Mouse (Mus musculus) heart, embryonic 15.5 days (tissue): ENCODE data around the gene Sh3pxd2a. TPM values are rescaled to one million over a fixed set of nuclear protein-coding genes. Genes with fewer than 3 reads are reported as not detected.

Experiments used
- ATAC-seq: fragments of 200-750 bp; cut with Nextera tagmentation; replicated peaks from 2 replicates; pipeline ENCODE4 v1.8.0; 2017; ENCODE audit warnings: low read depth, moderate TSS enrichment; ENCODE audit not compliant: insufficient number of reproducible peaks, insufficient read depth, low FRiP score
- H3K27ac ChIP-seq: fragments of 300-500 bp; sonication (generic); 2 replicates; pipeline ENCODE4 v1.5.1; 2015; ENCODE audit warnings: mild to moderate bottlenecking, inconsistent platforms
- H3K27me3 ChIP-seq: fragments of 300-500 bp; sonication (generic); 2 replicates; pipeline ENCODE4 v1.6.1; 2015; ENCODE audit warnings: inconsistent platforms
- H3K36me3 ChIP-seq: fragments of 300-500 bp; sonication (generic); 2 replicates; pipeline ENCODE4 v1.6.1; 2015; ENCODE audit warnings: mild to moderate bottlenecking, inconsistent platforms
- H3K4me1 ChIP-seq: fragments of 300-500 bp; sonication (generic); replicated peaks from 2 replicates; pipeline ENCODE4 v1.6.1; 2015; ENCODE audit warnings: inconsistent platforms
- H3K4me2 ChIP-seq: fragments of 300-500 bp; sonication (generic); 2 replicates; pipeline ENCODE4 v1.6.1; 2015; ENCODE audit warnings: inconsistent platforms, mild to moderate bottlenecking, moderate library complexity
- H3K4me3 ChIP-seq: fragments of 300-500 bp; sonication (generic); 2 replicates; pipeline ENCODE4 v1.5.1; 2015; ENCODE audit warnings: mild to moderate bottlenecking, inconsistent platforms
- H3K9ac ChIP-seq: fragments of 300-500 bp; sonication (generic); 2 replicates; pipeline ENCODE4 v1.6.1; 2015; ENCODE audit warnings: mild to moderate bottlenecking, inconsistent platforms
- H3K9me3 ChIP-seq: fragments of 300-500 bp; sonication (generic); replicated peaks from 2 replicates; pipeline ENCODE4 v1.6.1; 2016; ENCODE audit warnings: inconsistent platforms
- WGBS: fragments of 180-500 bp; shearing (Covaris S2); methylation state at CpG from one replicate; pipeline ENCODE4 v1.1.7; 2015; ENCODE audit warnings: mixed read lengths; 5-methylcytosine and 5-hydroxymethylcytosine counted together
- microRNA-seq: library from miRNA; unstranded; fragments of <30 nt; microRNA quantifications from one replicate; pipeline ENCODE4, GENCODE M21; 2016
- polyA plus RNA-seq: library from polyadenylated mRNA; unstranded; fragments of >200 nt; fragmentation: Nextera tagmentation; extraction: Ambion mirVana; gene quantifications from 2 replicates; pipeline ENCODE4 v1.2.1, GENCODE M21; 2015

Sh3pxd2a gene
- polyA plus RNA-seq, 1 experiment from 2014 or later, result 5.3 TPM

DNA sequence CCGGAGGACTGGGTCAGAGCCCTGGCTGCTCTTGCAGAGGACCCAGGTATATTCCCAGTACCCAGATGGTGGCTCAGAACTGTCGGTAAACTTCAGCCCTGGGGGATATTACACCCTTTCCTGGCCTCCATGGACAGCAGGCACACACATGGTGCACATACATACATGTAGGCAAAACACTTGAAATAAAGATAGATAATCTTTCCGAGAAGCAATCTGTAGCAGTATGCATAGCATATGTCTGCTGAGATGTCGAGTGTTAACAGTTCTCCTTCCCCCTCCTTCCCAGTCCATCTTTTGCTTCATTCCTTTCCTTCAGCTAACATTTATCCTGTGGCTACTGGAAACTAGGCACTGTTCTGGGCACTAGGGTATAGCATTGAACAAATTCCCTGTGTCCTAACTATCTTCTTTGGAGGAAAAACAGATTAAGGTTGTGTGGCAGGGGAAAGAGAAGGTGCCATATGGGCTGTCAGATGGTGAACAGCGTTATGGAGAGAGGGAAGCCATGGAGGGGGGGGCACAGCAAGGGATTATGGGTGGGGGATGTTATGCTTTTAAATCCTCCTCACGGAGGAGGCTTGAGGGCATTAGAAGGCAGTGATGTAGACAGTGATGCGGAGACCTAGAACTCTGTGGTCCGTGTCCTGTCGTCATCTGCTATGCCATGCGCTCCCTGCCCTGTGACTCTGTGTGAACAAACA lies 252.4 kb downstream of the Sh3pxd2a start:
- no peaks in the 10 kb centered on the region for H3K9me3 ChIP-seq
- no peak for ATAC-seq
- H3K4me2 ChIP-seq, result no peak overlapping the region
- H3K36me3 ChIP-seq, result no peaks in the 10 kb centered on the region
- no peaks in the 10 kb centered on the region for H3K27me3 ChIP-seq
- H3K27ac ChIP-seq, result no peak overlapping the region
- 74% methylated on average over 10 of the region's 10 CpGs for WGBS
- no peaks in the 10 kb centered on the region for H3K4me1 ChIP-seq
- H3K4me3 ChIP-seq, result no peak overlapping the region
- no peak overlapping the region for H3K9ac ChIP-seq

DNA sequence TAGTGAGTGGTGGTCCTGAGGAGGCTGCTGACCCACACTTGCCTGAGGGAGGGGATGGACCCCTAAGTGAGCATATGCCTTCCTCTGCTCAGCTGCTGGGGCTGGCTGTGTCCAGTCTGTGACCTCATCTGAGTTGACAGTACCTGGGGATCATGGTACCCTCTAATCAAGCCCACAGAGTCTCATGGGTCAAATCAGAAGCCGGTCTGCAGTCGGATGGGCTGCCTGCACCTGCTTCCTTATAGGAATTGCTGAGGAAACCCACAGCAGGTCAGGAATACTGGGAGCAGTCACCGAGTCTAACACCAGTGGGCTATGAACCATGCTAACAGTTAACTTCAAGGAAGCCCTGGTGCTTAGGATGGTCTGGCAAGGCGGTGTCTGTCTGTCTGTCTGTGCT lies 253.8 kb downstream of the Sh3pxd2a start:
- Histone ChIP-seq H3K9me3 (no peaks in the 10 kb centered on the region), H3K27ac (no peak overlapping the region), H3K4me2 (no peak overlapping the region), H3K4me3 (no peak overlapping the region), H3K9ac (no peak overlapping the region), H3K27me3 (no peaks in the 10 kb centered on the region), H3K36me3 (no peaks in the 10 kb centered on the region), H3K4me1 (no peaks in the 10 kb centered on the region)
- 83% methylated on average over 4 of the region's 4 CpGs for WGBS
- no peak for ATAC-seq

Small RNAs within 50 kb of the gene (microRNA-seq; reads per million reads assigned to microRNA genes)
- gene Mir6995, result not detected

Other genes with a start within 250 kb of the Sh3pxd2a start
- gene Stn1, start 73.1 kb upstream of the Sh3pxd2a start, polyA plus RNA-seq, result 29.0 and 36.1 TPM in 2 replicates
- gene Slk, start 115.3 kb upstream of the Sh3pxd2a start, polyA plus RNA-seq, result 12.6 and 14.2 TPM in 2 replicates
- gene Col17a1, start 227.7 kb upstream of the Sh3pxd2a start, polyA plus RNA-seq, result 0.30 and 0.86 TPM in 2 replicates